Mouse (Mus musculus): ENCODE results near the gene Mmp2. TPM values are rescaled to one million over a fixed set of nuclear protein-coding genes. Genes with fewer than 3 reads are reported as not detected.
"Not testable (repeated sequence)": the region's sequence is repeated elsewhere in the genome, so short reads cannot be mapped to it uniquely, and the experiment has no call there.

Gene Mmp2
- 11.5 and 12.2 TPM in 2 replicates for polyA plus RNA-seq (2015; fragmentation: Nextera tagmentation; extraction: Ambion mirVana)

GRCm38 (mm10) chr8:92827243-92828034 is at the start of gene Mmp2:
TSS of gene Mmp2 (plus strand) at chr8:92827291.
- H3K4me3 ChIP-seq, result peak within 1 kb of the TSS; percentile 40
- H3K4me1 ChIP-seq, result peaks cover 16% of the 10 kb centered on the region
- WGBS, result 3% methylated on average over 37 of the region's 37 CpGs
- H3K36me3 ChIP-seq, result no peaks in the 10 kb centered on the region
- peak within 1 kb of the TSS; percentile 64 for H3K4me2 ChIP-seq (replicated peaks)
- no peak within 1 kb of the TSS for H3K27ac ChIP-seq (replicated peaks)
- ATAC-seq (replicated peaks), result 0 out of 2 replicates have a peak, but pooled peaks have one; percentile 12
- H3K9me3 ChIP-seq, result no peaks in the 10 kb centered on the region
- H3K9ac ChIP-seq (replicated peaks), result peak within 1 kb of the TSS; percentile 43
- peaks cover 9% of the 10 kb centered on the region; the same call in 1 of the 2 replicates for H3K27me3 ChIP-seq

GRCm38 (mm10) chr8:92780976-92781375 is 46.1 kb upstream of the Mmp2 start:
- Histone ChIP-seq H3K27me3 (no peaks in the 10 kb centered on the region), H3K4me3 (no peak overlapping the region), H3K4me2 (replicated peaks) (no peak overlapping the region), H3K27ac (replicated peaks) (no peak overlapping the region), H3K36me3 (no peaks in the 10 kb centered on the region), H3K9ac (replicated peaks) (no peak overlapping the region), H3K4me1 (no peaks in the 10 kb centered on the region), H3K9me3 (no peaks in the 10 kb centered on the region)
- 67% methylated on average over 3 of the region's 3 CpGs for WGBS
- ATAC-seq (replicated peaks), result no peak

GRCm38 (mm10) chr8:92783906-92784610 is 43.0 kb upstream of the Mmp2 start:
- Histone ChIP-seq H3K27ac (replicated peaks) (no peak overlapping the region), H3K4me3 (no peak overlapping the region), H3K9me3 (no peaks in the 10 kb centered on the region), H3K4me1 (no peaks in the 10 kb centered on the region), H3K9ac (replicated peaks) (no peak overlapping the region), H3K27me3 (no peaks in the 10 kb centered on the region), H3K4me2 (replicated peaks) (no peak overlapping the region), H3K36me3 (no peaks in the 10 kb centered on the region)
- ATAC-seq (replicated peaks), result no peak
- 59% methylated on average over 3 of the region's 3 CpGs for WGBS

GRCm38 (mm10) chr8:92790835-92791234 is 36.3 kb upstream of the Mmp2 start:
- Histone ChIP-seq H3K27ac (replicated peaks) (no peak overlapping the region), H3K4me1 (no peaks in the 10 kb centered on the region), H3K9me3 (no peaks in the 10 kb centered on the region), H3K27me3 (no peaks in the 10 kb centered on the region), H3K36me3 (no peaks in the 10 kb centered on the region), H3K4me3 (no peak overlapping the region), H3K9ac (replicated peaks) (no peak overlapping the region), H3K4me2 (replicated peaks) (no peak overlapping the region)
- ATAC-seq (replicated peaks), result no peak
- 71% methylated on average over 3 of the region's 3 CpGs for WGBS

GRCm38 (mm10) chr8:92791999-92792398 is 35.1 kb upstream of the Mmp2 start:
- 86% methylated on average over 2 of the region's 2 CpGs for WGBS
- not testable (repeated sequence) for H3K27me3 ChIP-seq; H3K4me1 ChIP-seq; H3K27ac ChIP-seq (replicated peaks); H3K9ac ChIP-seq (replicated peaks); H3K4me3 ChIP-seq; H3K4me2 ChIP-seq (replicated peaks); H3K36me3 ChIP-seq; ATAC-seq (replicated peaks); H3K9me3 ChIP-seq

GRCm38 (mm10) chr8:92793852-92794580 is 33.1 kb upstream of the Mmp2 start:
- Histone ChIP-seq H3K4me2 (replicated peaks) (no peak overlapping the region), H3K4me3 (no peak overlapping the region), H3K27ac (replicated peaks) (no peak overlapping the region), H3K36me3 (no peaks in the 10 kb centered on the region), H3K9ac (replicated peaks) (no peak overlapping the region), H3K9me3 (no peaks in the 10 kb centered on the region), H3K27me3 (no peaks in the 10 kb centered on the region), H3K4me1 (no peaks in the 10 kb centered on the region)
- no peak for ATAC-seq (replicated peaks)
- WGBS, result 89% methylated on average over 14 of the region's 14 CpGs

- peak; percentile 78 for ATAC-seq (replicated peaks)
- WGBS, result 51% methylated on average over 7 of the region's 7 CpGs
- H3K36me3 ChIP-seq, result no peaks in the 10 kb centered on the region
Observed at GRCm38 (mm10) chr8:92797527-92797931, 29.6 kb upstream of the Mmp2 start.

GRCm38 (mm10) chr8:92799406-92799805 is 27.7 kb upstream of the Mmp2 start:
- Histone ChIP-seq H3K4me2 (replicated peaks) (no peak overlapping the region), H3K4me3 (no peak overlapping the region), H3K36me3 (no peaks in the 10 kb centered on the region), H3K27ac (replicated peaks) (no peak overlapping the region), H3K4me1 (no peaks in the 10 kb centered on the region), H3K9me3 (peaks cover 3% of the 10 kb centered on the region; the same call in 1 of the 2 replicates), H3K27me3 (no peaks in the 10 kb centered on the region), H3K9ac (replicated peaks) (no peak overlapping the region)
- ATAC-seq (replicated peaks), result no peak
- 91% methylated on average over 11 of the region's 11 CpGs for WGBS

More at GRCm38 (mm10) chr8:92797527-92797931, 29.6 kb upstream of the Mmp2 start:
- Histone ChIP-seq H3K4me2 (replicated peaks) (no peak overlapping the region), H3K9ac (replicated peaks) (no peak overlapping the region), H3K27me3 (no peaks in the 10 kb centered on the region), H3K4me3 (no peak overlapping the region), H3K9me3 (no peaks in the 10 kb centered on the region), H3K27ac (replicated peaks) (no peak overlapping the region), H3K4me1 (no peaks in the 10 kb centered on the region)

GRCm38 (mm10) chr8:92801231-92801630 is 25.9 kb upstream of the Mmp2 start:
- H3K4me2 ChIP-seq (replicated peaks), result no peak overlapping the region
- H3K27ac ChIP-seq (replicated peaks), result no peak overlapping the region
- WGBS, result 72% methylated on average over 8 of the region's 8 CpGs

GRCm38 (mm10) chr8:92802591-92802990 is 24.5 kb upstream of the Mmp2 start:
- Histone ChIP-seq H3K9me3 (peaks cover 3% of the 10 kb centered on the region; the same call in 1 of the 2 replicates), H3K9ac (replicated peaks) (no peak overlapping the region), H3K4me2 (replicated peaks) (no peak overlapping the region), H3K4me3 (no peak overlapping the region), H3K27me3 (no peaks in the 10 kb centered on the region), H3K27ac (replicated peaks) (no peak overlapping the region), H3K4me1 (no peaks in the 10 kb centered on the region), H3K36me3 (no peaks in the 10 kb centered on the region)
- no peak for ATAC-seq (replicated peaks)
- WGBS, result 91% methylated on average over 3 of the region's 3 CpGs

More at GRCm38 (mm10) chr8:92801231-92801630, 25.9 kb upstream of the Mmp2 start:
- no peaks in the 10 kb centered on the region for H3K36me3 ChIP-seq
- H3K9me3 ChIP-seq, result peaks cover 3% of the 10 kb centered on the region; the same call in 1 of the 2 replicates
- no peak overlapping the region for H3K9ac ChIP-seq (replicated peaks)
- no peaks in the 10 kb centered on the region for H3K27me3 ChIP-seq
- no peaks in the 10 kb centered on the region for H3K4me1 ChIP-seq
- no peak overlapping the region for H3K4me3 ChIP-seq
- no peak for ATAC-seq (replicated peaks)

GRCm38 (mm10) chr8:92812773-92813172 is 14.3 kb upstream of the Mmp2 start:
- Histone ChIP-seq H3K9ac (replicated peaks) (no peak overlapping the region), H3K9me3 (no peaks in the 10 kb centered on the region), H3K4me2 (replicated peaks) (no peak overlapping the region), H3K27ac (replicated peaks) (no peak overlapping the region), H3K4me3 (no peak overlapping the region), H3K27me3 (no peaks in the 10 kb centered on the region), H3K36me3 (no peaks in the 10 kb centered on the region), H3K4me1 (no peaks in the 10 kb centered on the region)
- ATAC-seq (replicated peaks), result no peak
- 83% methylated on average over 2 of the region's 2 CpGs for WGBS

GRCm38 (mm10) chr8:92815661-92816060 is 11.4 kb upstream of the Mmp2 start:
- Histone ChIP-seq H3K9ac (replicated peaks) (no peak overlapping the region), H3K27me3 (no peaks in the 10 kb centered on the region), H3K9me3 (no peaks in the 10 kb centered on the region), H3K4me3 (no peak overlapping the region), H3K27ac (replicated peaks) (no peak overlapping the region), H3K4me1 (no peaks in the 10 kb centered on the region), H3K4me2 (replicated peaks) (no peak overlapping the region), H3K36me3 (no peaks in the 10 kb centered on the region)
- WGBS, result 81% methylated on average over 5 of the region's 5 CpGs
- ATAC-seq (replicated peaks), result no peak

Data from forebrain, embryonic 15.5 days (tissue).